Mouse (Mus musculus): Measurements from ENCODE around the gene Cd63.

Gene Cd63

GRCm38 (mm10) chr10:128904812-128905211, 4.0 kb downstream of the Cd63 start:
- no peak for DNase-seq (ENCODE audit: low read depth, low spot score)

- DNase-seq (ENCODE audit: low read depth, low spot score): peak; percentile 50
Measured at GRCm38 (mm10) chr10:128908778-128909448, 8.1 kb downstream of the Cd63 start.

- DNase-seq (ENCODE audit: low read depth, low spot score): peak; percentile 87
Measured at GRCm38 (mm10) chr10:128909567-128910028, 8.8 kb downstream of the Cd63 start.

DNA sequence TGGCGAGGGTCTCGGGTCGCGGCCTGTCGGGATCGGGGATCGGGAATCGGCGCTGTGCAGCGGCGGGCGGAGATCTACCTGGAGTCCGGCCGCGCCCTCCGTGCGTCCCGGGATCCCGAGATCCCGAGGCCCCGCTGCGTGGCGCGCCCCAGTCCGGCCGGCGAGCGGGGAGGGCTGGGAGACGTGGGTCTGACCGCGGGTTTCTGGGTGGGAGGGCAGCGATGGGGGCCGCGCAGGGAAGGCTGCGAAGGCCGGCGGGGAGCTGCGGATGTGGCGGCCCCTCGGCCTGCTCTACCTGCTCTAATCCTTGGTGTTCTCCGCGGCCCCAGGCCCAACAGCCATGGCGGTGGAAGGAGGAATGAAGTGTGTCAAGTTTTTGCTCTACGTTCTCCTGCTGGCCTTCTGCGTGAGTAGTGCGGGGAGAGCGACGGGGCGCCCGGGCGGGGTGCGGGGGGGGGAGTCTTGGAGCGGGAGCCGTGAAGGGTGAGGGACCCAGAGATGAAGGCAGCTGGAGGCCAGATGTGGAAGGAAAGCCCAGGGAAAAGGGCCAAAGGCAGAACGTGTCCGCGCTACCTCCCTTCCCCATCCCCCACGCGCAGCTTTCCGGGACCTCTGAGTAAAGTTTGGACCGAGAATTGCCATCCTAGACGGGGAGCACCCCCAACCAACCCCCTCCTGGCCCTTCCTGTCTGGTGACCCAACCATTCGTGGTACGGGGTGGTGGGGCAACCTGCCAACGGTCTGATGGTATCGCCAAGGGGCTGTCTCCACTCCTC, 9.5 kb downstream of the Cd63 start:
- peak; percentile 56 for DNase-seq (ENCODE audit: low read depth, low spot score)

DNA sequence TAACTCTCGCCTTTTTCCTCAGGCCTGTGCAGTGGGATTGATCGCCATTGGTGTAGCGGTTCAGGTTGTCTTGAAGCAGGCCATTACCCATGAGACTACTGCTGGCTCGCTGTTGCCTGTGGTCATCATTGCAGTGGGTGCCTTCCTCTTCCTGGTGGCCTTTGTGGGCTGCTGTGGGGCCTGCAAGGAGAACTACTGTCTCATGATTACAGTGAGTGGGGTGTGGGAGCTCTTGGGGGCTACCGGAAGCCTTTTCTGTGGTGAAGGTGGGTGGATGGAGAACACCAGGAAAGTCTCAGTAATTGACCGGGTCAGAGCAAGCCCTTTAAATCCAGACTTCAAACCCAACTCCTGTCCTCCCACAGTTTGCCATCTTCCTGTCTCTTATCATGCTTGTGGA, 10.6 kb downstream of the Cd63 start:
- no peak for DNase-seq (ENCODE audit: low read depth, low spot score)

DNA sequence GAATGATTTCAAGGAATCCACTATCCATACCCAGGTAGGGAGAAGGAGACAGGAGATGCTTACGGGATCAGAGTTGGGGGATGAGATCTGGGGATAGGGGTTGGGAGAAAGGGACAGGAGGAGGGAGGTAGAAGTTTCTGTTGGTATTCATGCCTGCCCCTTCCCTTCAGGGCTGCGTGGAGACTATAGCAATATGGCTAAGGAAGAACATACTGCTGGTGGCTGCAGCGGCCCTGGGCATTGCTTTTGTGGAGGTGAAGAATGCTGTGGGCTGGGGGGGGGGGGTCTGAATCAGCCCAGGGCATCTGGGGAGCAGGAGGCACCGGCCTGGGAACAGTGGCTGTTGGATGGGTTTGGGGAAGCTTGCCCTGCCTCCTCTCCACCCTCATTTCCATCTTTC, 11.5 kb downstream of the Cd63 start:
- no peak for DNase-seq (ENCODE audit: low read depth, low spot score)

DNA sequence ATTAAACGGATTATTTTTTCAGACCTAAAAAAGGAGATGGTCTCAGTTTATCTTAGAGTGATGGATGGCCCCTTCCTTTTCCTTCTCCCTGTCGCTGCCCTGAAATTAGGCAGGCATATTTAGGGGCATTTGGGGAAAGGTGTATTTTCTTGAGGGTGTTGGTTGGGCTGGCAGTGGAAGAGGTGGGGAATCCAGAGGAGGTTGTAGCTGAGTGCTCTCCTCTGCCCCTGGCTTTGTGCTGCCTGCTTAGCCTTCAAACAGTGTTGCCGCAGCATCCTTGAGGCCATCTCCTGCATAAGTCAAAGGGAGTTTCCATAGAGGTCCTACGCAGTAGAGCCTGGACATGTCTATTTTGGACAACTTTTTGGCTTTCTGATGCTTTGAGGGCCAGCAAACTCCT, 12.0 kb downstream of the Cd63 start:
- DNase-seq (ENCODE audit: low read depth, low spot score): no peak

GRCm38 (mm10) chr10:128913219-128913618, 12.4 kb downstream of the Cd63 start:
- DNase-seq (ENCODE audit: low read depth, low spot score): peak; percentile 94

DNA sequence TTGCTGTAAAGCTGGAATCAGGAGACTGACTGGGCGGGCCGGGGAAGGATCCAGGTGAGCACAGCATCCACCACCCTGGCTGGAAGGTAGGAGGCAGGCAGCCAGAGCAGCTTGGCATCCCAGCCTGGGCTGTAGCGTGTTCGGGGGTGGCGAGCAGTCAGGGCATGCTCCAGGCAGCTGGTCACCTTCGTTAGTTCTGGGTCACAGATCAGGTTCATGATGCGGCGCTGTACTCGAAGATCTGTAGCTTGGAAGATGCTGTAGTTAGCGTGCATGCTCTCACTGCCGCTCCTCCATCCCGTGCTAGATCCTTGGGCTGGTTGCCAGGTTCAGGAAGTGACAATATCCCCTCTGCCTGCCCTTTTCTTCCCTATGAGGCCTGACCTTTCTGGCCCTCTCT, 12.9 kb downstream of the Cd63 start:
- no peak for DNase-seq (ENCODE audit: low read depth, low spot score)

DNA sequence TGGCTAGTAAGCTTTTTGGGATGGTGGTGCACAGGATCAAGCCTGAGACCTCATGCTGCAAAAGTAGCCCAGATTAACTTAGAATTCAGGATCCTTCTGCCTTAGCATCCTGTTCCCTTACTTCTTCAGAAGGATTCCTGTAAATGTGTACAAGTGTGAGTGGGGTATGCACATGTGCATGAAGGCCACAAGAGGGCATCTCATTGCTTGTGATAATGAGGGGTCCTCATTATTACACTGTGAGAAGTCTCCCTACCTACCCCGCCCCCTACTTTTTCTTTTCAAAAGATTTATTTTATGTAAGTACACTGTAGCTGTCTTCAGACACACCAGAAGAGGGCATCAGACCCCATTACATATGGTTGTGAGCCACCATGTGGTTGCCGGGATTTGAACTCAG, 14.8 kb downstream of the Cd63 start:
- no peak for DNase-seq (ENCODE audit: low read depth, low spot score)

GRCm38 (mm10) chr10:128916665-128917064, 15.9 kb downstream of the Cd63 start:
- no peak for DNase-seq (ENCODE audit: low read depth, low spot score)

- no peak for DNase-seq (ENCODE audit: low read depth, low spot score)
Measured at GRCm38 (mm10) chr10:128917400-128917799, 16.6 kb downstream of the Cd63 start.

DNA sequence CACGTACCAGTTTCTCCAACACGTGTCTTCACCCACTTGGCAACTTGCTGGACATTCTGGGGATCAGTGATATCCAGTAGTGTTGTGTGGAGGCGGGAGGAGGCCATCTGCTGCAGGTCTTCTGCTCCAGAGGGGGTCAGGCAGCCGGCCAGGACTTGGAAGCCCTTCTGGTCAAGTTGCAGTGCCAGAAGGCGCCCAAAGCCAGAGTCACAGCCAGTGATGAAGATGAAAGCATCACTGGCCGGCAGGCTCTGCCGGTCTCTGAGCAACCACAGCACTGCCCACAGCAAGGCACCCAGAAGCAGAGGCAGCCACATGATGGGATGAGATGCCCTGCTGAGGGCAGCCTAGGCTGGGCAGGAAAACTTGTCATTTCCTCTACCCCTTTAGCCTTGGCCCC, 17.5 kb downstream of the Cd63 start:
- DNase-seq (ENCODE audit: low read depth, low spot score): no peak

GRCm38 (mm10) chr10:128919203-128919631, 18.4 kb downstream of the Cd63 start:
- no peak for DNase-seq (ENCODE audit: low read depth, low spot score)

GRCm38 (mm10) chr10:128919966-128920365, 19.2 kb downstream of the Cd63 start:
- no peak for DNase-seq (ENCODE audit: low read depth, low spot score)

- DNase-seq (ENCODE audit: low read depth, low spot score): peak; percentile 69
Measured at GRCm38 (mm10) chr10:128920736-128921161, 20.0 kb downstream of the Cd63 start.

DNA sequence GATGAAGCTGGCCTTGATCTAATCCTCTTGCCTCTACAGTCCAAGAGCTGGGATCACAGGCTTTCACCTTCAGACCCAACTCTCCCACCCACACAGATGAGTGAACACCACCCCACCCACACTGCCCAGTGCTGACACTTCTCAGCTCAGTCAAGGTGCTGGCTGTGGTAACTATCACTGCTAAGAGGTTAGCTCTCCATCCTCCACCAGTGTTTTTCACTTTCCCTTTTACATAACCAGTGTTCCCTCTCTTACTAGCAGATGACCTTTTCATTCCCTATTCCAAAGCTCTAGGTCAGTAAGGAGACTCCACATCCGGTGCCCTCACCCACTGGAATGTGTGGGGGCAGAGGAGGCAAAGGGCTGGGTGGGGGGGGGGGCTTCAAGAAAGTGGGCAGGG, 20.5 kb downstream of the Cd63 start:
- DNase-seq (ENCODE audit: low read depth, low spot score): no peak

- no peak for DNase-seq (ENCODE audit: low read depth, low spot score)
Measured at GRCm38 (mm10) chr10:128921883-128922821, 21.4 kb downstream of the Cd63 start.

GRCm38 (mm10) chr10:128922822-128923012, 21.9 kb downstream of the Cd63 start, which contains the start of gene Rdh5:
Gene Rdh5 (minus strand): TSS chr10:128922888.
- no peak for DNase-seq (ENCODE audit: low read depth, low spot score)

- DNase-seq (ENCODE audit: low read depth, low spot score): peak; percentile 89
Measured at GRCm38 (mm10) chr10:128923013-128923691, 22.4 kb downstream of the Cd63 start.

GRCm38 (mm10) chr10:128923935-128924334, 23.1 kb downstream of the Cd63 start, which contains the start of gene Bloc1s1:
Gene Bloc1s1 (minus strand): TSS chr10:128924035.
- no peak for DNase-seq (ENCODE audit: low read depth, low spot score)

- DNase-seq (ENCODE audit: low read depth, low spot score): no peak
Measured at GRCm38 (mm10) chr10:128928356-128928755, 27.6 kb downstream of the Cd63 start.

All from R1 (cell line).